Mouse (Mus musculus) forebrain, embryonic 11.5 days (tissue): ENCODE results near the gene Slc13a5. TPM values are rescaled to one million over a fixed set of nuclear protein-coding genes. Genes with fewer than 3 reads are reported as not detected.
A peak's percentile ranks its signal among the peaks of the same experiment; 100 is the strongest.

Source experiments
- ATAC-seq: fragments of 200-750 bp; cut with Nextera tagmentation; replicated peaks from 2 replicates; pipeline ENCODE4 v1.8.0; 2017; ENCODE audit warnings: moderate TSS enrichment; ENCODE audit not compliant: low FRiP score
- DNase-seq: peaks from one replicate; pipeline ENCODE4 v3.0.0-alpha.2; 2017; ENCODE audit warnings: low spot score
- H3K27ac ChIP-seq: fragments of 300-500 bp; sonication (generic); 2 replicates; pipeline ENCODE4 v1.5.1; 2014; ENCODE audit warnings: low read depth, low read length
- H3K27me3 ChIP-seq: fragments of 300-500 bp; sonication (generic); 2 replicates; pipeline ENCODE4 v1.6.1; 2014; ENCODE audit warnings: mild to moderate bottlenecking, low read length, mixed read lengths; ENCODE audit not compliant: control insufficient read depth, insufficient read depth
- H3K36me3 ChIP-seq: fragments of 300-500 bp; sonication (generic); 2 replicates; pipeline ENCODE4 v1.6.1; 2014; ENCODE audit warnings: mild to moderate bottlenecking, low read length, moderate library complexity, mixed read lengths; ENCODE audit not compliant: control insufficient read depth, insufficient read depth
- H3K4me1 ChIP-seq: fragments of 300-500 bp; sonication (generic); replicated peaks from 2 replicates; pipeline ENCODE4 v1.6.1; 2014; ENCODE audit warnings: low read length, mixed read lengths; ENCODE audit not compliant: control insufficient read depth, insufficient read depth
- H3K4me2 ChIP-seq: fragments of 300-500 bp; sonication (generic); 2 replicates; pipeline ENCODE4 v1.6.1; 2014; ENCODE audit warnings: low read depth, mild to moderate bottlenecking, low read length, moderate library complexity, mixed read lengths; ENCODE audit not compliant: severe bottlenecking
- H3K4me3 ChIP-seq: fragments of 300-500 bp; sonication (generic); 2 replicates; pipeline ENCODE4 v1.5.1; 2014; ENCODE audit warnings: low read depth, low read length
- H3K9ac ChIP-seq: fragments of 300-500 bp; sonication (generic); 2 replicates; pipeline ENCODE4 v1.6.1; 2014; ENCODE audit warnings: low read length
- H3K9me3 ChIP-seq: fragments of 300-500 bp; sonication (generic); 2 replicates; pipeline ENCODE4 v1.6.1; 2016; ENCODE audit warnings: low read length, mixed read lengths; ENCODE audit not compliant: control insufficient read depth
- WGBS: fragments of 180-500 bp; shearing (Covaris S2); extraction: QIAGEN DNeasy Blood & Tissue Kit; methylation state at CpG from one replicate; pipeline ENCODE4 v1.1.7; 2014; 5-methylcytosine and 5-hydroxymethylcytosine counted together
- polyA plus RNA-seq: library from polyadenylated mRNA; unstranded; fragments of >200 nt; fragmentation: Nextera tagmentation; extraction: Ambion mirVana; gene quantifications from 2 replicates; pipeline ENCODE4 v1.2.1, GENCODE M21; 2014

Slc13a5 gene
- polyA plus RNA-seq, 1 experiment from 2014 or later, result not detected

GRCm38 (mm10) chr11:72240062-72240860, 26.8 kb downstream of the Slc13a5 start:
- DNase-seq (no peak), ATAC-seq (no peak)
- H3K36me3 ChIP-seq, result no peaks in the 10 kb centered on the region
- no peaks in the 10 kb centered on the region for H3K4me1 ChIP-seq
- H3K27me3 ChIP-seq, result no peaks in the 10 kb centered on the region
- no peak overlapping the region for H3K4me2 ChIP-seq
- H3K4me3 ChIP-seq, result no peak overlapping the region
- 76% methylated on average over 4 of the region's 4 CpGs for WGBS
- no peak overlapping the region for H3K9ac ChIP-seq
- no peak overlapping the region for H3K27ac ChIP-seq
- H3K9me3 ChIP-seq, result no peaks in the 10 kb centered on the region

GRCm38 (mm10) chr11:72234013-72234412, 33.0 kb downstream of the Slc13a5 start:
- Histone ChIP-seq H3K4me2 (no peak overlapping the region), H3K27me3 (no peaks in the 10 kb centered on the region), H3K4me1 (no peaks in the 10 kb centered on the region), H3K9ac (no peak overlapping the region), H3K36me3 (no peaks in the 10 kb centered on the region), H3K4me3 (no peak overlapping the region), H3K27ac (no peak overlapping the region), H3K9me3 (no peaks in the 10 kb centered on the region)
- no peak for ATAC-seq
- peak; percentile 44 for DNase-seq
- WGBS, result 78% methylated on average over 5 of the region's 5 CpGs

GRCm38 (mm10) chr11:72232991-72233390, 34.0 kb downstream of the Slc13a5 start:
- H3K36me3 ChIP-seq, result no peaks in the 10 kb centered on the region
- H3K27ac ChIP-seq, result no peak overlapping the region
- no peak overlapping the region for H3K4me2 ChIP-seq
- H3K9ac ChIP-seq, result no peak overlapping the region
- H3K27me3 ChIP-seq, result no peaks in the 10 kb centered on the region
- peak; percentile 27 for DNase-seq
- no peak overlapping the region for H3K4me3 ChIP-seq
- no peak for ATAC-seq
- WGBS, result 77% methylated on average over 1 of the region's 1 CpGs
- H3K9me3 ChIP-seq, result no peaks in the 10 kb centered on the region
- no peaks in the 10 kb centered on the region for H3K4me1 ChIP-seq

- Histone ChIP-seq H3K27me3 (no peaks in the 10 kb centered on the region), H3K9me3 (no peaks in the 10 kb centered on the region), H3K27ac (no peak overlapping the region), H3K9ac (no peak overlapping the region), H3K4me1 (no peaks in the 10 kb centered on the region), H3K4me3 (no peak overlapping the region), H3K36me3 (no peaks in the 10 kb centered on the region), H3K4me2 (no peak overlapping the region)
- ATAC-seq (no peak), DNase-seq (peak; percentile 17)
- WGBS, result 86% methylated on average over 7 of the region's 7 CpGs
Measured at GRCm38 (mm10) chr11:72232068-72232467, 35.0 kb downstream of the Slc13a5 start.

GRCm38 (mm10) chr11:72228513-72228912, 38.5 kb downstream of the Slc13a5 start:
- DNase-seq (peak; percentile 45), ATAC-seq (no peak)
- no peak overlapping the region for H3K4me2 ChIP-seq
- H3K4me1 ChIP-seq, result 0 out of 2 replicates have a peak, but pooled peaks cover 2% of the 10 kb centered on the region
- no peaks in the 10 kb centered on the region for H3K27me3 ChIP-seq
- no peak overlapping the region for H3K4me3 ChIP-seq
- no peak overlapping the region for H3K27ac ChIP-seq
- H3K9me3 ChIP-seq, result no peaks in the 10 kb centered on the region
- H3K36me3 ChIP-seq, result no peaks in the 10 kb centered on the region
- WGBS, result 85% methylated on average over 4 of the region's 4 CpGs
- no peak overlapping the region for H3K9ac ChIP-seq

GRCm38 (mm10) chr11:72226901-72227300, 40.1 kb downstream of the Slc13a5 start:
- Histone ChIP-seq H3K36me3 (no peaks in the 10 kb centered on the region), H3K4me3 (no peak overlapping the region), H3K9me3 (no peaks in the 10 kb centered on the region), H3K4me1 (0 out of 2 replicates have a peak, but pooled peaks cover 2% of the 10 kb centered on the region), H3K9ac (no peak overlapping the region), H3K27me3 (no peaks in the 10 kb centered on the region), H3K4me2 (no peak overlapping the region), H3K27ac (no peak overlapping the region)
- ATAC-seq (no peak), DNase-seq (no peak)
- 91% methylated on average over 6 of the region's 6 CpGs for WGBS

GRCm38 (mm10) chr11:72226020-72226791, 40.8 kb downstream of the Slc13a5 start:
- ATAC-seq, result no peak
- Histone ChIP-seq H3K27me3 (no peaks in the 10 kb centered on the region), H3K4me2 (no peak overlapping the region), H3K4me3 (no peak overlapping the region), H3K9ac (no peak overlapping the region), H3K9me3 (no peaks in the 10 kb centered on the region), H3K4me1 (0 out of 2 replicates have a peak, but pooled peaks cover 2% of the 10 kb centered on the region), H3K27ac (no peak overlapping the region), H3K36me3 (no peaks in the 10 kb centered on the region)
- 53% methylated on average over 10 of the region's 10 CpGs for WGBS
- DNase-seq, result peak; percentile 48

GRCm38 (mm10) chr11:72224865-72225264, 42.2 kb downstream of the Slc13a5 start:
- Histone ChIP-seq H3K9ac (no peak overlapping the region), H3K27ac (no peak overlapping the region), H3K4me1 (0 out of 2 replicates have a peak, but pooled peaks cover 2% of the 10 kb centered on the region), H3K36me3 (no peaks in the 10 kb centered on the region), H3K27me3 (no peaks in the 10 kb centered on the region), H3K9me3 (no peaks in the 10 kb centered on the region), H3K4me3 (no peak overlapping the region), H3K4me2 (no peak overlapping the region)
- WGBS, result 23% methylated on average over 5 of the region's 5 CpGs
- no peak for ATAC-seq
- peak; percentile 85 for DNase-seq
